Mouse (Mus musculus) spleen, embryonic (tissue): ENCODE data around the gene Arhgef28.
"Not testable (repeated sequence)": the region's sequence is repeated elsewhere in the genome, so short reads cannot be mapped to it uniquely, and the experiment has no call there.

Source experiments
- CTCF ChIA-PET: fragments of 350-600 bp; sonication (Branson Sonifier 250); formaldehyde crosslinking; loops from one replicate; lab custom pipeline; 2022; lab: Charles Lee

Gene Arhgef28

GRCm38 (mm10) chr13:98125666-98126065 is 80.6 kb downstream of the Arhgef28 start:
- CTCF ChIA-PET, result no interaction called here

- CTCF ChIA-PET, result no interaction called here
Measured at GRCm38 (mm10) chr13:98124113-98124745, 82.0 kb downstream of the Arhgef28 start.

GRCm38 (mm10) chr13:98122766-98123165 is 83.5 kb downstream of the Arhgef28 start:
- CTCF ChIA-PET, result no interaction called here

GRCm38 (mm10) chr13:98121993-98122392 is 84.2 kb downstream of the Arhgef28 start:
- CTCF ChIA-PET, result no interaction called here

- CTCF ChIA-PET, result no interaction called here
Measured at GRCm38 (mm10) chr13:98121124-98121470, 85.1 kb downstream of the Arhgef28 start.

- CTCF ChIA-PET, result no interaction called here
Measured at GRCm38 (mm10) chr13:98120356-98121123, 85.7 kb downstream of the Arhgef28 start.

GRCm38 (mm10) chr13:98118291-98118690 is 87.9 kb downstream of the Arhgef28 start:
- CTCF ChIA-PET, result no interaction called here

GRCm38 (mm10) chr13:98117566-98118254 is 88.5 kb downstream of the Arhgef28 start:
- CTCF ChIA-PET, result no interaction called here

GRCm38 (mm10) chr13:98115650-98116049 is 90.6 kb downstream of the Arhgef28 start:
- CTCF ChIA-PET, result no interaction called here

GRCm38 (mm10) chr13:98115051-98115450 is 91.2 kb downstream of the Arhgef28 start:
- CTCF ChIA-PET, result no interaction called here

- CTCF ChIA-PET, result no interaction called here
Measured at GRCm38 (mm10) chr13:98112812-98113503, 93.3 kb downstream of the Arhgef28 start.

- CTCF ChIA-PET, result no interaction called here
Measured at GRCm38 (mm10) chr13:98111531-98111930, 94.7 kb downstream of the Arhgef28 start.

GRCm38 (mm10) chr13:98111021-98111420 is 95.2 kb downstream of the Arhgef28 start:
- CTCF ChIA-PET, result no interaction called here

GRCm38 (mm10) chr13:98108481-98108880 is 97.8 kb downstream of the Arhgef28 start:
- CTCF ChIA-PET, result not testable (repeated sequence)

- CTCF ChIA-PET, result no interaction called here
Measured at GRCm38 (mm10) chr13:98107621-98108020, 98.6 kb downstream of the Arhgef28 start.

- CTCF ChIA-PET, result no interaction called here
Measured at GRCm38 (mm10) chr13:98095966-98096365, 110.3 kb downstream of the Arhgef28 start.

GRCm38 (mm10) chr13:98094332-98094731 is 111.9 kb downstream of the Arhgef28 start:
- CTCF ChIA-PET, result no interaction called here

- CTCF ChIA-PET, result no interaction called here
Measured at GRCm38 (mm10) chr13:98093483-98093882, 112.8 kb downstream of the Arhgef28 start.

- CTCF ChIA-PET, result no interaction called here
Measured at GRCm38 (mm10) chr13:98092354-98093002, 113.8 kb downstream of the Arhgef28 start.

- CTCF ChIA-PET, result no interaction called here
Measured at GRCm38 (mm10) chr13:98079640-98080039, 126.6 kb downstream of the Arhgef28 start.

GRCm38 (mm10) chr13:98078251-98078650 is 128.0 kb downstream of the Arhgef28 start:
- CTCF ChIA-PET, result no interaction called here

- CTCF ChIA-PET, result no interaction called here
Measured at GRCm38 (mm10) chr13:98077216-98077615, 129.0 kb downstream of the Arhgef28 start.
